Mouse (Mus musculus): ENCODE results near the gene Mettl5. TPM values are rescaled to one million over a fixed set of nuclear protein-coding genes. Genes with fewer than 3 reads are reported as not detected.

Mettl5 gene
- polyA plus RNA-seq, 1 experiment from 2014 or later, result 44.7 TPM

- Histone ChIP-seq H3K27me3 (ENCODE audit: low read depth, poor library complexity, severe bottlenecking) (no peaks in the 10 kb centered on the region), H3K9me3 (replicated peaks) (no peaks in the 10 kb centered on the region), H3K4me1 (peaks cover 2% of the 10 kb centered on the region; the same call in 1 of the 2 replicates), H3K36me3 (no peaks in the 10 kb centered on the region), H3K27ac (replicated peaks) (no peak overlapping the region), H3K4me3 (no peak overlapping the region)
- WGBS, result 64% methylated on average over 7 of the region's 7 CpGs
- no peak for DNase-seq (ENCODE audit: low spot score)
Measured at GRCm38 (mm10) chr2:69890843-69891242, 5.4 kb upstream of the Mettl5 start.

GRCm38 (mm10) chr2:69888957-69889356, 3.5 kb upstream of the Mettl5 start:
- Histone ChIP-seq H3K4me3 (no peak overlapping the region), H3K27me3 (ENCODE audit: low read depth, poor library complexity, severe bottlenecking) (no peaks in the 10 kb centered on the region), H3K36me3 (no peaks in the 10 kb centered on the region), H3K4me1 (peaks cover 18% of the 10 kb centered on the region), H3K27ac (replicated peaks) (no peak overlapping the region), H3K9me3 (replicated peaks) (no peaks in the 10 kb centered on the region)
- DNase-seq (ENCODE audit: low spot score), result no peak
- 83% methylated on average over 2 of the region's 2 CpGs for WGBS

- 6% methylated on average over 12 of the region's 12 CpGs for WGBS
- Histone ChIP-seq H3K27me3 (ENCODE audit: low read depth, poor library complexity, severe bottlenecking) (no peaks in the 10 kb centered on the region), H3K27ac (replicated peaks) (peak overlapping the region; percentile 90), H3K9me3 (replicated peaks) (no peaks in the 10 kb centered on the region), H3K4me3 (peak overlapping the region; percentile 78), H3K36me3 (peaks cover 3% of the 10 kb centered on the region; the same call in 1 of the 2 replicates), H3K4me1 (peaks cover 18% of the 10 kb centered on the region)
- no peak for DNase-seq (ENCODE audit: low spot score)
Measured at GRCm38 (mm10) chr2:69885050-69885449, 365 bp downstream of the Mettl5 start.

GRCm38 (mm10) chr2:69884581-69884980, 834 bp downstream of the Mettl5 start:
- no peaks in the 10 kb centered on the region for H3K27me3 ChIP-seq (ENCODE audit: low read depth, poor library complexity, severe bottlenecking)
- H3K9me3 ChIP-seq (replicated peaks), result no peaks in the 10 kb centered on the region
- peak overlapping the region; percentile 78 for H3K4me3 ChIP-seq
- no peak for DNase-seq (ENCODE audit: low spot score)
- WGBS, result 65% methylated on average over 6 of the region's 6 CpGs
- H3K36me3 ChIP-seq, result peaks cover 6% of the 10 kb centered on the region; the same call in 1 of the 2 replicates
- no peak overlapping the region for H3K27ac ChIP-seq (replicated peaks)
- H3K4me1 ChIP-seq, result peaks cover 18% of the 10 kb centered on the region

GRCm38 (mm10) chr2:69883990-69884391, 1.4 kb downstream of the Mettl5 start:
- H3K36me3 ChIP-seq, result peaks cover 11% of the 10 kb centered on the region; the same call in 1 of the 2 replicates
- H3K4me3 ChIP-seq, result peak overlapping the region; percentile 78; the same call in 1 of the 2 replicates
- WGBS, result 75% methylated on average over 2 of the region's 2 CpGs
- no peak overlapping the region for H3K27ac ChIP-seq (replicated peaks)
- no peaks in the 10 kb centered on the region for H3K9me3 ChIP-seq (replicated peaks)
- H3K4me1 ChIP-seq, result peaks cover 18% of the 10 kb centered on the region
- no peaks in the 10 kb centered on the region for H3K27me3 ChIP-seq (ENCODE audit: low read depth, poor library complexity, severe bottlenecking)
- no peak for DNase-seq (ENCODE audit: low spot score)

- Histone ChIP-seq H3K4me1 (peaks cover 22% of the 10 kb centered on the region), H3K36me3 (peaks cover 38% of the 10 kb centered on the region), H3K27ac (replicated peaks) (peak overlapping the region; percentile 96), H3K9me3 (replicated peaks) (no peaks in the 10 kb centered on the region), H3K4me3 (peak overlapping the region; percentile 90), H3K27me3 (ENCODE audit: low read depth, poor library complexity, severe bottlenecking) (no peaks in the 10 kb centered on the region)
- no peak for DNase-seq (ENCODE audit: low spot score)
- WGBS, result 8% methylated on average over 13 of the region's 13 CpGs
Measured at GRCm38 (mm10) chr2:69862117-69862657, 23.2 kb downstream of the Mettl5 start.

GRCm38 (mm10) chr2:69861485-69862091, 23.8 kb downstream of the Mettl5 start, which contains the start of gene Ssb:
Gene Ssb (plus strand): TSS chr2:69861562.
- Histone ChIP-seq H3K27me3 (ENCODE audit: low read depth, poor library complexity, severe bottlenecking) (no peaks in the 10 kb centered on the region), H3K9me3 (replicated peaks) (no peaks in the 10 kb centered on the region), H3K4me3 (peak within 1 kb of the TSS; percentile 90), H3K27ac (replicated peaks) (peak within 1 kb of the TSS; percentile 96), H3K4me1 (peaks cover 22% of the 10 kb centered on the region), H3K36me3 (peaks cover 32% of the 10 kb centered on the region)
- under 1% methylated on average over 66 of the region's 66 CpGs for WGBS
- DNase-seq (ENCODE audit: low spot score), result peak; percentile 93

- 12% methylated on average over 13 of the region's 13 CpGs for WGBS
Measured at GRCm38 (mm10) chr2:69860972-69861452, 24.4 kb downstream of the Mettl5 start.

GRCm38 (mm10) chr2:69857882-69858281, 27.5 kb downstream of the Mettl5 start:
- DNase-seq (ENCODE audit: low spot score), result no peak
- H3K36me3 ChIP-seq, result no peaks in the 10 kb centered on the region
- no peak overlapping the region for H3K27ac ChIP-seq (replicated peaks)
- peaks cover 10% of the 10 kb centered on the region for H3K4me1 ChIP-seq
- H3K9me3 ChIP-seq (replicated peaks), result no peaks in the 10 kb centered on the region
- 84% methylated on average over 1 of the region's 1 CpGs for WGBS
- H3K27me3 ChIP-seq (ENCODE audit: low read depth, poor library complexity, severe bottlenecking), result no peaks in the 10 kb centered on the region
- no peak overlapping the region for H3K4me3 ChIP-seq

More at GRCm38 (mm10) chr2:69860972-69861452, 24.4 kb downstream of the Mettl5 start:
- peak overlapping the region; percentile 96 for H3K27ac ChIP-seq (replicated peaks)
- no peak for DNase-seq (ENCODE audit: low spot score)
- peaks cover 26% of the 10 kb centered on the region for H3K36me3 ChIP-seq
- peaks cover 22% of the 10 kb centered on the region for H3K4me1 ChIP-seq
- peak overlapping the region; percentile 90 for H3K4me3 ChIP-seq
- no peaks in the 10 kb centered on the region for H3K27me3 ChIP-seq (ENCODE audit: low read depth, poor library complexity, severe bottlenecking)
- H3K9me3 ChIP-seq (replicated peaks), result no peaks in the 10 kb centered on the region

- WGBS, result 66% methylated on average over 8 of the region's 8 CpGs
- no peaks in the 10 kb centered on the region for H3K36me3 ChIP-seq
- H3K9me3 ChIP-seq (replicated peaks), result no peaks in the 10 kb centered on the region
- no peaks in the 10 kb centered on the region for H3K27me3 ChIP-seq (ENCODE audit: low read depth, poor library complexity, severe bottlenecking)
- H3K4me1 ChIP-seq, result peaks cover 7% of the 10 kb centered on the region; the same call in 1 of the 2 replicates
- H3K27ac ChIP-seq (replicated peaks), result no peak overlapping the region
- H3K4me3 ChIP-seq, result no peak overlapping the region
- DNase-seq (ENCODE audit: low spot score), result no peak
Measured at GRCm38 (mm10) chr2:69856392-69856791, 29.0 kb downstream of the Mettl5 start.

- 68% methylated on average over 2 of the region's 2 CpGs for WGBS
- no peak for DNase-seq (ENCODE audit: low spot score)
- no peaks in the 10 kb centered on the region for H3K9me3 ChIP-seq (replicated peaks)
- H3K4me3 ChIP-seq, result no peak overlapping the region
- no peaks in the 10 kb centered on the region for H3K27me3 ChIP-seq (ENCODE audit: low read depth, poor library complexity, severe bottlenecking)
- H3K4me1 ChIP-seq, result peaks cover 5% of the 10 kb centered on the region
- H3K27ac ChIP-seq (replicated peaks), result no peak overlapping the region
- H3K36me3 ChIP-seq, result no peaks in the 10 kb centered on the region
Measured at GRCm38 (mm10) chr2:69851427-69852058, 33.9 kb downstream of the Mettl5 start.

- DNase-seq (ENCODE audit: low spot score), result no peak
- WGBS, result 73% methylated on average over 6 of the region's 6 CpGs
- Histone ChIP-seq H3K27ac (replicated peaks) (0 out of 2 replicates have a peak overlapping the region, but pooled peaks have one; percentile 17), H3K4me3 (no peak overlapping the region), H3K27me3 (ENCODE audit: low read depth, poor library complexity, severe bottlenecking) (no peaks in the 10 kb centered on the region), H3K36me3 (no peaks in the 10 kb centered on the region), H3K9me3 (replicated peaks) (no peaks in the 10 kb centered on the region), H3K4me1 (peaks cover 5% of the 10 kb centered on the region)
Measured at GRCm38 (mm10) chr2:69849215-69849614, 36.2 kb downstream of the Mettl5 start.

- H3K27me3 ChIP-seq (ENCODE audit: low read depth, poor library complexity, severe bottlenecking), result no peaks in the 10 kb centered on the region
- H3K27ac ChIP-seq (replicated peaks), result no peak overlapping the region
- no peak for DNase-seq (ENCODE audit: low spot score)
- no peak overlapping the region for H3K4me3 ChIP-seq
- WGBS, result 50% methylated on average over 6 of the region's 6 CpGs
- peaks cover 6% of the 10 kb centered on the region for H3K4me1 ChIP-seq
- H3K36me3 ChIP-seq, result peaks cover 14% of the 10 kb centered on the region
- no peaks in the 10 kb centered on the region for H3K9me3 ChIP-seq (replicated peaks)
Measured at GRCm38 (mm10) chr2:69840261-69840660, 45.2 kb downstream of the Mettl5 start.
